Mouse (Mus musculus) cerebellum, postnatal 14 days (tissue): ENCODE measurements around the gene Ch25h.
A peak's percentile ranks its signal among the peaks of the same experiment; 100 is the strongest.

Experiments
- DNase-seq, 2 experiments: peaks; one replicate each; pipeline ENCODE4 v3.0.0; 2021; ENCODE audit warnings: mixed read lengths in 2 of 2

The Ch25h gene

DNA sequence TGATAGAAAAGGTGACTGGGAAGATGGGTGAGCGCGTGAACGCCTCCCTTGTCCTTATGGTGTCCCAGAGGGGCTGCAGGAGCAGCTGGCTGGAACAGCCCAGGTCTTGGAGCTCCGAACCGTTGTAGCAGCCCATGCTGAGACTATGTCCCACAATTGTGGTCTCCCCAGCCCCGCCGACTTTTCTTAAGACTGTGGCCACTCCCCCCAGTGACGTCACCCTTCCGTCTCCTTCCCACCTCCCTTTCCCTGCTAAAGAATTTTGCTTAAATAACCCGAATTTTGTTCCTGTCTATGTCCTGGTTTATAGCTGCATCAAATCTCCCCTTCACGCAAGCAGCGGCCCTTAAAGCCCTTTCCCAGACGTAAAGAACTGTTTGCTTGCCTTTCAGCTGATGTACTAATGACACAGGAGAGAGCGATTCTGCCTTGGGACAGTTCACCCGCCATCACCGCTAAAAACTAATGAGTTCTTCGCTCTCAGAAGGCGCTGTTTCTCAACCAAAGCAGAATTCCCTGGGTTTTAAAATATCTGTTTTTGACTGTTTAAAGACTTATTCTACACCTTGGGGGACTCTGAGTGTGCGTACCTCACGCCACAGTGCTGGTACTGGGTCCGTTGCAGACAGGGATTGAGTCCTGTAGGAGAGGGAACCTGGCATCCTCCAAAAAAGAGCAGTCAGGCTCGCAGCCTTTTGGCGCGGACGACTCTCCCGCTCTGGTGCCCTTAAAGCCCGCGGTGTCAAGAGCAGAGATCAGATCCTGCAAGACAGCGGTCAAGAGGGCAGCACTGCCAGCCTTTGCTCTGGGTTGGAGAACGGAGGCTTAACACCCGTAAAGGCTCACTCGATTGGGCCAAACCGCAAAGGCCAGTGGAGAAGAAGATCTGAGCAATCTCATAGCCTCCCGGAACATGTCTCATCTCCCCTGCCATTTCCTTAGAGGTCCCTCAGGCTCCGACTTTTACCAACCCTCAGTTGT lies at the start of gene Ch25h:
Gene Ch25h, minus strand, starts transcription at position 174 of the 981 bp plus-strand sequence.
- peak; percentile 36 to 41 for DNase-seq

DNA sequence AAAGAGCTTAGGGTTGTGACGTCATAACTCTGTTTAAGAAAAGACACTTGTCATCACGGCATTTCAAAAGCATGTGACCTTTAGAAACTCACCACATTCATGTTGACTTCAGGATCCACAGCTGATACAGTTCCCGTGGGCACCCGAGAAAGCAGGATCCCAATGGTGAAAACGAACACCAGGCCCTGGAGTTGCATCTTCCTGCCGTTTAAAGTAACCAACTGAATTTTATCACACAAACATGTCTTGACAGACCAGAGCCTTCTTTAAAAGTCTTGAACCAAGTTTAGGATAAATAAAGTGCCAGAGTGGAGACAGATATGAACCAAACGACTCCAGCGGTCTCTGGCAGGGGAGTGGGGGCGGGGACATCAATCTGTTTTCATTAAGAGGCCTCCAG lies 49.7 kb upstream of the Ch25h start:
- no peak for DNase-seq

GRCm38 (mm10) chr19:34523106-34523725 lies 48.3 kb upstream of the Ch25h start:
- DNase-seq: no peak

DNA sequence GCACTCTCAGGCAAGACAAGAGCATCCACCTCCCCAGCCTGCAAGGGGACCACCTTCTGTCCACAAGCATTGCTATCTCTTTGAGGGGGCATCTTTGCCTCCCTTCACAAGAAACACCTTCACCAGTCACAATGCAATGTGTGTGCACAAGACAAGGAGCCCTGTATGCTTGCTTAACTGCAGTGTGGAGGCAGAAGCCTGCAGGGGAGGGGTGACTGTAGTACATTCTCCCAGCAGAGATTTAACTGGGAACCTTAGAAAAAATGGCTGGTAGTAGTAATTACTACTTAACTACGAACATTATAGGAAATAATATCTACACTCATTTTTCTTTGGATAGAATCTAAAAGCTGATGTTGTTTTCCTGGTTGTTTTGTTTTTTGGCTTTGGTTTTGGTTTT lies 47.0 kb upstream of the Ch25h start:
- no peak for DNase-seq

- no peak for DNase-seq
These were observed 46.4 kb upstream of the Ch25h start for GRCm38 (mm10) chr19:34521361-34521760.

DNA sequence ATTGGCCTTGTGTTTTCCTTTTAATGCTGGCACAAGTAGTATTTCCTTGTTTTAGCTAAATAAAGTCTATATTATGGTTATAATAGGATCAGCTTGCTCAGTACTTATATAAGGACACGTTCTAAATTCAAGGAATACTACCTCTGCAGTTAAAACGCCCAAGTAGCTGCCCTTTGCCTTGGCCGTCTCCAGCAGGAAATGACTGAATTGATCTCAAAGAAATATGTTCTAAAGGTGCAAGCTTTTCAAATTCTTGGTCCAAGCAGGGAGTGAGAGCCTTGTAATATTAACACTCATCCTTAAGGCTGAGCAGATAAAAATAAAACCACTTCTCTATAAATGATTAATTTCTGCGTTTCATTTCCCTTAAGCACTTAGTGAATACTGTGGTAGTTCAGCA lies 45.1 kb upstream of the Ch25h start:
- no peak for DNase-seq

DNA sequence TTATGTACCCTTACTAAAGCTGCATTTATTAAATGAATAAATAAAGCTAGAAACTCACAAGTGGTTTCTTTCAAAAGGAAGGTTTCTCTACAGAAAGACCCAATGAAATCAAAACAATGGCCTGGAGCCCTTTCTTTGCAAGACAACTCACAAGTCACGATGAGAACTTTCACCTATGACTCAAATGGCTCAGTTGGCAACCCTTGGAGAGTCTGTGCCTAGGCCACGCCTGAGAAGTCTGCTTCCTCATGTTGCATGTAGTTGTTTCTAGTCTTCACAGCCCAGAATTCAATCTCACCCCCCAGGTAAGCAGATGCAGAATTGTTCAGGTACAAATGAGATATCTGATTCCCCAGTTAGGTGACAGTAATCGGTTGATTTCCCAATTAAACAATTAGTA lies 44.7 kb upstream of the Ch25h start:
- no peak for DNase-seq

GRCm38 (mm10) chr19:34518786-34519185 lies 43.8 kb upstream of the Ch25h start:
- DNase-seq: no peak

- peak; percentile 36 to 61 for DNase-seq
These were observed 43.0 kb upstream of the Ch25h start for GRCm38 (mm10) chr19:34517812-34518594.

GRCm38 (mm10) chr19:34517197-34517596 lies 42.2 kb upstream of the Ch25h start:
- DNase-seq: no peak

GRCm38 (mm10) chr19:34516346-34516745 lies 41.4 kb upstream of the Ch25h start:
- DNase-seq: no peak

GRCm38 (mm10) chr19:34515681-34516080 lies 40.7 kb upstream of the Ch25h start:
- no peak for DNase-seq

DNA sequence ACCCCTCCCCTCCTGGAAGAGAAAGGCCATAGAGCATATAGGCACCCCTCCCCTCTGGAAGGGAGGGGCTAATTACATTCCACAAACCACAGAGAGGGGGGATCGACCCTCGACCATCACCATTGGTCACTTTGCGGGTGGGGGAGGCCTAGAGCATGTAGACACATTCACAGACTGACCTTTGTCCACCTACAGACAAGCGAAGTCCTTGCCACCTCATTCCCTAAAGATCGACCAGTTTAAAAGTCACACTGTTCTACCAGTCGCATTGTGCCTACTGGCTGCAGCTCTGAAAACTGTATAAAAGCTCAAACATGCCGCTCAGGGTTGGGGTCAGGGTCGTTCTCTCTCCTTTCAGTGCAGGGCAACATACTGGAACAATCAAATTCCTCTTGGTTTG lies 36.6 kb upstream of the Ch25h start:
- no peak for DNase-seq

- no peak for DNase-seq
These were observed 35.8 kb upstream of the Ch25h start for GRCm38 (mm10) chr19:34510717-34511116.

DNA sequence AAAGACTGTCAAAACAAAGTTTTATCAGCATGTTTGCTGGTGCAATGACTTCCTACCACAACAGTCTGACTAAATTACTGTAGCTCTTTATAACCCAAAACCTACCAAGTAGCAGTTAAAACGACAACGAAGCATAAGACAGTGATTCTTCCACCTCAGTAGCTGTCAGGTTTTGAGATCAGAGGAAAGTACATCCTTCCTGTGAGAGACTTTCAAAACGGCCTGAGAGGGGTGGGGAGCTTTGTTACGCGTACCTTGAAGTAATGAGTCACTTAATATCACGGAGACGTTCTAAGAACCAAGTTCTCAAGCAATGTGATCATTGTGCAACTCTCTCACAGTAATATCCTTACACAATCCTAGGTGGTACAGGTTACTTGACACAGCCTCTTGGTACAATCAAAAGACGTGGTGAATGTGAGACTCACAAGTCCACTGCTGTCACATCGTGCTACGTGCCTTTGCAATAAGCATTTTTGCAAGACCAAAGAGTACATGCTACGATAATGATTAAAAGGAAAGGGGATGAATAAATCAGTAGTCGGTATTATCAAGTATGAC lies 30.3 kb upstream of the Ch25h start:
- DNase-seq: no peak

DNA sequence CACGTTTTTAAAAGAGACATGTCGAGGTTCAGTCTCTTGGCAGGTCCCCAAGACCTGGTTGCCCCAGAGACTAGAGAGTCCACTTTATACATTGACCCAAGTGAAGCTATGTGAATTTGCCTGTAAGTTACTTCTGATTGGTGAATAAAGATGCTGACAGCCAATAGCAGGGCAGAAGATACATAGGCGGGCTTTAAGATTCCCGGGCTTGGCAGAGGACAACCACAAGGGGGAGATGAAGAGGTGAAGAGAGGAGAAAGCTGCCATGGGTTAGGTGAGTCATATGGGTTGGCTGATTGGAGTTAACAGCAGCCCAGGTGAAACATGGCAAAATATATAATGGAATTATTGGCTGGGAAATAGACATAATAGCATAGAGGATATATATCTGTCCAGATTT lies 25.8 kb upstream of the Ch25h start:
- DNase-seq: peak; percentile 54 to 69

DNA sequence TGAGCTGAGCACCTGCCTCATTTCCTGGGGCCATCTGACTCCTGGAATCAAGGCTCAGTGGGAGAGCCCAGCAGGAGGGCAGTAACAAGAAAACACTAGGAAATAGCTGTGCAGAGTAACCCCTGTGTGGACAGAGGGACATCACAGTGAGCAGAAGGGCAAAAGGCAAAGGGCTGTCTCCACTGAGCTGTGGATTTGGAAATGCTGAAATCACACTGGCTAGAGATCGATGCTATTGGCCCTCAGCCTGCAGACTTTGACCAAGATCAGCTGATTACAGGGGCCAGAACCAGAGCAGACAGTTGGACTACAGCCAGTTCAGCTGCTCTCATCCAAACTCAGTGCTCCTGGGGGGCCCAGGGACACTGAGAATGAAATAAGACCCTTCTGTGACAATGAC lies 21.4 kb upstream of the Ch25h start:
- no peak for DNase-seq

DNA sequence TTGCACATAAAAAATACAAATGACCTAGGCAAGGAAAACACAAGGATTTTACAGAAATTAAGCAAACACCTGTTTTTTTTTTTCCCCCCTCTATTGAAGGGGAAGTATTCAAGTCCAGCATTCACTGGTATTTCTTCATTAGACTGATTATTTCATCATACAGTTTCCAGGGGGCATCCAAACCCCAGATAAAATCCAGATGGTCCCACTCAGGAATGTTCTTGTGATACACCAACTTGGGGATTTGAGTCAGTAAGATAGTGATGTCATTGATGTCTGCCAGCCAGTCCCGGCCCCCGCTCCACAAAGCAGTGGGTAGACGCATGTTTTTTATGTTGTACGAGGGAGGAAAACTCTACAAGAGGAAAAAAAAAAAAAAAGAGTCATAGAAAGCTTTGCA lies 18.9 kb upstream of the Ch25h start:
- no peak for DNase-seq

- peak; percentile 53 to 63 for DNase-seq
These were observed 8.6 kb upstream of the Ch25h start for GRCm38 (mm10) chr19:34483547-34483946.

- DNase-seq: peak; percentile 15 to 18
These were observed 555 bp downstream of the Ch25h start for GRCm38 (mm10) chr19:34474228-34474990.

DNA sequence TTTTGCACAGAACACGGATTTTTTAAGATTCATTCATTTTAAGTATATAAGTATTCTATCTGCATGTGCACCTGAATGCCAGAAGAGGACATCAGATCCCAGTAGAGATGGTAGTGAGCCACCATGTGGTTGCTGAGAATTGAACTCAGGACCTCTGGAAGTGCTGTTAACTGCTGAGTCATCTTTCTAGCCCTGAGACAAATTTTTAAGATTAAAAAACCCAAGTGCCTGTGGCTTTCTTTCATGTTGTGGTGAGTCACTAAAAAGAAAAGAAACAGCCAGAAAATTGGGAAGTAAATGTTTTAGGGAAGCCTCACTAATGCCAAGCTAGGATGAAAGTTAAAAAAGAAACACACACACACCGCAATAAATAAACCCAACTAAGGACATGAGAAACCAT lies 3.3 kb downstream of the Ch25h start:
- no peak for DNase-seq

DNA sequence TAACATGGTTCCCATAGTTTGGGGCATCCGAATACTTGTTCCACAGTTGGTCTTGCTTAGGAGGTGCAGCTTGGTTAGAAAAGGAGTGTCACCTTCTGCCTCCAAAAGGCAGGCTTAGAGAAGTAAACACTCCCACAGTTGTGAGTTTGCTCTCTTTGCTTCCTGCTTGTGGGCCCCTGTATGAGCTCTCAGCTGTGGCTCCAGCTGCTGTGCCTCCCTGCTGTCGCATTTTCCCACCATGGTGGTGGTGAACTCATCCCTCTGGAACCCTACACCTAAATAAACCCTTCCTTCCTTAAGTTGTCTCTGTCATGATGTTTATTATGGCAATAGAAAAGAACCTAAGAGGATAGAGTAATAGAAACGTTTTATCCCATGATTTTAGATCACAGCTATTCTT lies 6.2 kb downstream of the Ch25h start:
- DNase-seq: no peak
